Mouse (Mus musculus) myocyte (in vitro differentiated cells): ENCODE data around the gene Nat8f2.

Experiments used
- MYOD1 ChIP-seq, 3 experiments: IDR thresholded peaks; one replicate each; pipeline ENCODE4 v1.6.1; 2011; ENCODE audit warnings: control low read depth in 2 of 3, low read depth in 2 of 3, mild to moderate bottlenecking in 2 of 3, moderate library complexity in 1 of 3; ENCODE audit not compliant: insufficient read length in 2 of 3, control insufficient read depth in 1 of 3
- POLR2A ChIP-seq: IDR thresholded peaks from one replicate; pipeline ENCODE4 v1.6.1; 2011; ENCODE audit warnings: low read depth, mild to moderate bottlenecking, control low read depth, moderate library complexity; ENCODE audit not compliant: insufficient read length

- TF ChIP-seq MYOD1 (IDR thresholded peaks at IDR 0.05; ENCODE audit: control insufficient read depth in 1 of 3, insufficient read length in 2 of 3, low read depth in 2 of 3) (no peak), POLR2A (no peak)
Measured at GRCm38 (mm10) chr6:85849240-85849639, 19.7 kb downstream of the Nat8f2 start.
